Mouse (Mus musculus) CH12.LX (cell line): ENCODE measurements around the gene Sec16a. TPM values are rescaled to one million over a fixed set of nuclear protein-coding genes. Genes with fewer than 3 reads are reported as not detected.

ENCODE experiments used
- DNase-seq: peaks from one replicate; pipeline ENCODE4 v3.0.0-alpha.2; 2013; ENCODE audit errors: extremely low read depth
- H3K27ac ChIP-seq: 2 replicates; pipeline ENCODE4 v1.5.1; 2012; ENCODE audit warnings: low read depth, mild to moderate bottlenecking, control low read depth, moderate library complexity; ENCODE audit not compliant: insufficient read depth
- H3K27me3 ChIP-seq: replicated peaks from 2 replicates; pipeline ENCODE3; 2012; ENCODE audit warnings: inconsistent platforms
- H3K36me3 ChIP-seq, 2 experiments: replicated peaks in 1 of 2; 2 replicates each; pipeline versions ENCODE3 to v1.6.1; 2012; ENCODE audit warnings: inconsistent platforms in 1 of 2, low read length in 1 of 2, mild to moderate bottlenecking in 1 of 2, mixed read lengths in 1 of 2, moderate library complexity in 1 of 2; ENCODE audit not compliant: control insufficient read depth in 1 of 2, insufficient read depth in 1 of 2
- H3K4me1 ChIP-seq, 2 experiments: 2 replicates each; pipeline ENCODE4 v1.6.1; 2012; ENCODE audit warnings: inconsistent platforms in 1 of 2, moderate library complexity in 1 of 2; ENCODE audit not compliant: insufficient read depth in 2 of 2, control insufficient read depth in 1 of 2
- H3K4me2 ChIP-seq: 2 replicates; pipeline ENCODE4 v1.6.1; 2012; ENCODE audit warnings: low read depth, mild to moderate bottlenecking, control low read depth; ENCODE audit not compliant: poor library complexity, insufficient read depth, severe bottlenecking
- H3K4me3 ChIP-seq, 3 experiments: fragments of 150-350 bp in 1 of 3; sonication (generic) in 1 of 3; replicated peaks in 1 of 3; 2 replicates each; pipeline versions ENCODE3 to v1.5.1; 2011 to 2012; ENCODE audit warnings: low read depth in 2 of 3, low read length in 2 of 3, mild to moderate bottlenecking in 2 of 3, moderate library complexity in 2 of 3, control low read depth in 1 of 3, improper control_type of control experiment in 1 of 3, inconsistent platforms in 1 of 3, mixed read lengths in 1 of 3; ENCODE audit not compliant: poor library complexity in 1 of 3
- H3K79me2 ChIP-seq: replicated peaks from 2 replicates; pipeline ENCODE4 v1.6.1; 2012; ENCODE audit warnings: mild to moderate bottlenecking, moderate library complexity; ENCODE audit not compliant: control insufficient read depth, poor library complexity, insufficient read depth, severe bottlenecking; ENCODE audit errors: extremely low read depth
- H3K9ac ChIP-seq: 2 replicates; pipeline ENCODE4 v1.6.1; 2012; ENCODE audit warnings: low read depth, mild to moderate bottlenecking, control low read depth, moderate library complexity; ENCODE audit not compliant: insufficient read depth
- H3K9me3 ChIP-seq: replicated peaks from 2 replicates; pipeline ENCODE3; 2012; ENCODE audit warnings: low read length, inconsistent platforms, mixed read lengths
- CHD2 ChIP-seq: IDR thresholded peaks from 2 replicates; pipeline ENCODE4 v1.6.1; 2011; ENCODE audit warnings: low read length, improper control_type of control experiment
- CTCF ChIP-seq, 2 experiments: IDR thresholded peaks in 1 of 2; conservative IDR thresholded peaks in 1 of 2; 2 replicates each; pipeline ENCODE4 v1.5.1; 2011 to 2012; ENCODE audit warnings: low read depth in 2 of 2, low read length in 2 of 2, improper control_type of control experiment in 1 of 2, inconsistent platforms in 1 of 2, mild to moderate bottlenecking in 1 of 2, moderate library complexity in 1 of 2
- E2F4 ChIP-seq: IDR thresholded peaks from 2 replicates; pipeline ENCODE4 v1.6.1; 2011; ENCODE audit warnings: low read depth, low read length, improper control_type of control experiment; ENCODE audit not compliant: insufficient replicate concordance
- GABPA ChIP-seq: IDR thresholded peaks from 2 replicates; pipeline ENCODE4 v1.6.1; 2012; ENCODE audit warnings: low read depth, low read length, improper control_type of control experiment, inconsistent platforms; ENCODE audit not compliant: insufficient replicate concordance
- HCFC1 ChIP-seq: IDR thresholded peaks from 2 replicates; pipeline ENCODE4 v1.6.1; 2012; ENCODE audit warnings: low read depth, mild to moderate bottlenecking, inconsistent platforms, low read length, improper control_type of control experiment
- JUN ChIP-seq: IDR thresholded peaks from 2 replicates; pipeline ENCODE4 v1.6.1; 2011; ENCODE audit warnings: low read depth, mild to moderate bottlenecking, low read length, improper control_type of control experiment, moderate library complexity; ENCODE audit not compliant: insufficient read depth
- JUND ChIP-seq: conservative IDR thresholded peaks from 2 replicates; pipeline ENCODE4 v1.6.1; 2011; ENCODE audit warnings: low read depth, low read length, improper control_type of control experiment
- KAT2A ChIP-seq: IDR thresholded peaks from 2 replicates; pipeline ENCODE4 v1.6.1; 2012; ENCODE audit warnings: low read length, improper control_type of control experiment, inconsistent platforms; ENCODE audit not compliant: insufficient replicate concordance
- PAX5 ChIP-seq: IDR thresholded peaks from 2 replicates; pipeline ENCODE4 v1.6.1; 2012; ENCODE audit warnings: low read length, inconsistent platforms, mixed read lengths
- POLR2A ChIP-seq: IDR thresholded peaks from 2 replicates; pipeline ENCODE4 v1.6.1; 2011; ENCODE audit warnings: low read depth, mild to moderate bottlenecking, improper control_type of control experiment, low read length
- POLR2AphosphoS2 ChIP-seq: IDR thresholded peaks from 2 replicates; pipeline ENCODE4 v1.6.1; 2011; ENCODE audit warnings: low read depth, low read length, improper control_type of control experiment
- RAD21 ChIP-seq: IDR thresholded peaks from 2 replicates; pipeline ENCODE4 v1.6.1; 2011; ENCODE audit warnings: low read depth, mild to moderate bottlenecking, low read length, improper control_type of control experiment, moderate library complexity
- TBP ChIP-seq: conservative IDR thresholded peaks from 2 replicates; pipeline ENCODE4 v1.6.1; 2011; ENCODE audit warnings: low read depth, low read length, improper control_type of control experiment
- TCF12 ChIP-seq: IDR thresholded peaks from 2 replicates; pipeline ENCODE4 v1.6.1; 2014; ENCODE audit warnings: low read depth, mild to moderate bottlenecking, inconsistent platforms, low read length, improper control_type of control experiment
- USF1 ChIP-seq: IDR thresholded peaks from 2 replicates; pipeline ENCODE4 v1.6.1; 2014; ENCODE audit warnings: low read depth, mild to moderate bottlenecking, inconsistent platforms, low read length, improper control_type of control experiment
- USF2 ChIP-seq: conservative IDR thresholded peaks from 2 replicates; pipeline ENCODE4 v1.6.1; 2011; ENCODE audit warnings: low read depth, low read length, improper control_type of control experiment
- ZC3H11A ChIP-seq: IDR thresholded peaks from 2 replicates; pipeline ENCODE4 v1.6.1; 2012; ENCODE audit warnings: low read depth, mild to moderate bottlenecking, inconsistent platforms, low read length, improper control_type of control experiment
- ZKSCAN1 ChIP-seq: IDR thresholded peaks from 2 replicates; pipeline ENCODE4 v1.6.1; 2012; ENCODE audit warnings: low read depth, inconsistent platforms, low read length, improper control_type of control experiment, borderline replicate concordance
- dilution Hi-C: fragments of 300-500 bp; cut with MboI; formaldehyde crosslinking; loops from 2 replicates; pipeline ENCODE4 v1.14.3; 2020; ENCODE audit warnings: low sequenced_read_pairs; ENCODE audit not compliant: extremely low pct_unique_long_range_greater_than_20kb, extremely low pct_ligation_motif_present
- in situ Hi-C: fragments of 300-500 bp; cut with MboI; formaldehyde crosslinking; loops from 3 replicates; pipeline ENCODE4 v1.14.3; 2019; ENCODE audit warnings: low sequenced_read_pairs, low pct_ligation_motif_present, low pct_unique_long_range_greater_than_20kb, mixed read lengths
- polyA plus RNA-seq: library from polyadenylated mRNA; unstranded; fragments of >175 nt; gene quantifications from 2 replicates; pipeline ENCODE4 v1.2.1, GENCODE M21; 2012; ENCODE audit warnings: low read depth; ENCODE audit not compliant: insufficient read length
- total RNA-seq, 2 experiments: library from RNA; depleted of rRNA; stranded (reverse); fragments of 300-350 nt in 1 of 2; fragments of >200 nt in 1 of 2; gene quantifications; 2 replicates each; pipeline ENCODE4 v1.2.3; 2012 to 2014

Sec16a gene
- total and polyA plus RNA-seq, 3 experiments: 22.8 to 38.9 (median 31.8) TPM

DNA sequence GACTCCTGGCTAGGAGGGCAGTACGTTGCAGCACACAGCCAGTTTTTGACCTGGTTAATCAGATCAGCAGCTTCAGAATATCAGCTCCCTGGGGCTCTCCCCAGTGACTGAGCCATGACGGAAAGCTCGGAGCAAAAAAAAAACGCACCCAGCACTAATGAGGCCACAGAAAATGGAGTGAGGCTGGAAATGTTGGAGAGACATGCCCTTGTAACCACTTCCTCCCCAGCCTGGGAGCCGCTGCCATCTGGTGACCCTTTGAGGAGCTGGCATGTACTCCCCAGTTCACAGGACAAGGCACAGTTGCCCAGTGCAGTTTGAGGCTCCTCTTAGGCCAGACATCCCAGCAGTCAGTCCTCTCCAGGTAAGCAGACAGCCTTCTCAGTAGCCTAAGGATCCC lies 34.9 kb downstream of the Sec16a start:
- H3K4me1 ChIP-seq: peaks cover 10 to 35% of the 10 kb centered on the region in 2 experiments
- H3K4me3 ChIP-seq: no peak overlapping the region
- no peaks in the 10 kb centered on the region for H3K9me3 ChIP-seq
- no peak for DNase-seq
- no peak overlapping the region for H3K9ac ChIP-seq
- in situ Hi-C loops: no loop called here
- H3K36me3 ChIP-seq: peaks cover 40 to 80% of the 10 kb centered on the region in 2 experiments
- 0 out of 4 replicates have a peak, but pooled peaks of 1 of the 2 experiments have one; percentile 21 for TF ChIP-seq CTCF (conservative IDR thresholded peaks at IDR 0.05 in 1 of 2, IDR thresholded peaks at IDR 0.05 in 1 of 2; ENCODE audit: low read depth in 2 of 2, low read length in 2 of 2)
- TF ChIP-seq USF1: no peak
- dilution Hi-C loops: no loop called here
- H3K79me2 ChIP-seq: no peaks in the 10 kb centered on the region
- no peak overlapping the region for H3K4me2 ChIP-seq
- no peak overlapping the region for H3K27ac ChIP-seq
- H3K27me3 ChIP-seq: no peaks in the 10 kb centered on the region

DNA sequence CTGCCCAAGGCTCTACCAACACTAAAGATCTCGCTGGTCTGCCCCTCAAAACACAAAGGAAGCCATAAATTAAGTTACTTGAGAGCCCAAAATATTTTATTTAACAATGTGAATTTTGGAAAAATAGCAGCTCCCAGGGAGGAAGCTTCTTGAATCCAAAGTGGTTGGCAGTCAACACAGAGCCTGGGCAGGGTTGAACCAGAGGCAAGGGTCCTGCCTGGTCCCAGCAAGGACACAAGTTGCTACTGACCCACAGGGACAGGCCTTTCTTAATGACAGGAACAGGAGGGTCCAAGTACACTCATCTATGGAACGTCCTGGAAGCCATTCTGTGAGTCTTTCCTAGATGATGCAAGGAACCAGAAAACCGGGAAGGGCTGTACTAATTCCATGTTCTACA lies 35.7 kb downstream of the Sec16a start:
- peaks cover 10 to 41% of the 10 kb centered on the region in 2 experiments for H3K4me1 ChIP-seq
- peaks cover 35 to 80% of the 10 kb centered on the region in 2 experiments for H3K36me3 ChIP-seq
- no peak overlapping the region for H3K27ac ChIP-seq
- no peak overlapping the region for H3K9ac ChIP-seq
- TF ChIP-seq USF2 (no peak), POLR2AphosphoS2 (no peak), E2F4 (no peak), KAT2A (no peak), PAX5 (no peak), CHD2 (no peak), POLR2A (no peak), TCF12 (no peak), ZKSCAN1 (no peak), JUND (no peak), HCFC1 (no peak), ZC3H11A (no peak), GABPA (no peak), USF1 (no peak), JUN (no peak), RAD21 (no peak), CTCF (conservative IDR thresholded peaks at IDR 0.05 in 1 of 2, IDR thresholded peaks at IDR 0.05 in 1 of 2; ENCODE audit: low read depth in 2 of 2, low read length in 2 of 2) (no peak), TBP (no peak)
- in situ Hi-C loops (loop anchor here (5.0 kb wide), 1 partner anchor 57 kb away; the partner anchor contains the start of gene Dnlz), dilution Hi-C loops (no loop called here)
- H3K4me3 ChIP-seq: peak overlapping the region in 1 of 3 experiments; percentile 79
- no peaks in the 10 kb centered on the region for H3K79me2 ChIP-seq
- H3K27me3 ChIP-seq: no peaks in the 10 kb centered on the region
- no peaks in the 10 kb centered on the region for H3K9me3 ChIP-seq
- DNase-seq: no peak
- no peak overlapping the region for H3K4me2 ChIP-seq
